27 mouse cellular contexts compared by ENCODE assay signal in genomic region chr14:17894791-17895190, GRCm38 (mm10).
DNase-seq lines count a peak whose midpoint lies in the region; ATAC-seq and TF ChIP-seq lines count a peak whose summit lies in the region.
"Had no signal": no experiment of that assay in that cellular context is flagged by ENCODE, and none has a peak within 500 bp of the region (broad histone marks: within the 10 kb centered on the region; RNA-seq: fewer than 3 reads in every experiment).

No protein-coding gene starts in this region.

- DNase-seq in kidney, adult 11 months: peak; percentile 34
- DNase-seq in kidney, postnatal 4 days: no peak
- DNase-seq in kidney, adult 9 months: peak; percentile 32
- peak; percentile 83 for DNase-seq in liver, adult 2 months (ENCODE audit: extremely low read depth, low read depth, low spot score)
- no peak for DNase-seq in liver, embryonic 11.5 days (ENCODE audit: low spot score)
- DNase-seq: adrenal gland, adult 2 months; cerebellum, adult 11-12 months; cerebellum, adult 8-10 months; cerebellum, postnatal 10 days; cerebellum, postnatal 36 days; embryo, embryonic 11 days; gastrocnemius, postnatal 25 days; heart, adult 18-20 months; heart, postnatal 10 days; heart, postnatal 36 days had no signal

- peaks cover 5% of the 10 kb centered on the region; the same call in 1 of the 2 replicates for H3K79me2 ChIP-seq in liver, adult 2 months (ENCODE audit: control insufficient read depth, insufficient read depth, low read length)

- no peaks in the 10 kb centered on the region for H3K4me1 ChIP-seq in kidney, embryonic 16.5 days (ENCODE audit: insufficient read depth, low read length)
- peaks cover 14% of the 10 kb centered on the region for H3K4me1 ChIP-seq in liver, adult 2 months (ENCODE audit: control insufficient read depth, insufficient read depth, low read length)
- H3K4me1 ChIP-seq in liver, embryonic 11.5 days (replicated peaks; ENCODE audit: control insufficient read depth, insufficient read depth, low read length): no peaks in the 10 kb centered on the region
- H3K4me1 ChIP-seq: embryonic facial prominence, embryonic 10.5 days; embryonic facial prominence, embryonic 13.5 days; forebrain, embryonic 12.5 days; forebrain, embryonic 15.5 days; heart, embryonic 12.5 days; heart, embryonic 15.5 days; hindbrain, embryonic 13.5 days had no signal

- no peak overlapping the region for H3K27ac ChIP-seq in kidney, embryonic 16.5 days (ENCODE audit: low read length)
- no peak overlapping the region for H3K27ac ChIP-seq in liver, adult 2 months (replicated peaks; ENCODE audit: insufficient read depth, low read depth, low read length)
- no peak overlapping the region for H3K27ac ChIP-seq in liver, embryonic 11.5 days (ENCODE audit: low read depth, low read length)
- H3K27ac ChIP-seq: embryonic facial prominence, embryonic 10.5 days; embryonic facial prominence, embryonic 13.5 days; forebrain, embryonic 12.5 days; forebrain, embryonic 15.5 days; heart, embryonic 15.5 days; hindbrain, embryonic 10.5 days; hindbrain, embryonic 13.5 days had no signal

- H3K27me3 ChIP-seq in kidney, embryonic 16.5 days (ENCODE audit: insufficient read depth, low read length): no peaks in the 10 kb centered on the region
- no peaks in the 10 kb centered on the region for H3K27me3 ChIP-seq in liver, adult 2 months (ENCODE audit: control insufficient read depth, insufficient read depth, low read length)
- H3K27me3 ChIP-seq in liver, embryonic 11.5 days (replicated peaks; ENCODE audit: control insufficient read depth, insufficient read depth, low read length): no peaks in the 10 kb centered on the region
- H3K27me3 ChIP-seq: embryonic facial prominence, embryonic 13.5 days; forebrain, embryonic 12.5 days; forebrain, embryonic 15.5 days; heart, embryonic 12.5 days; heart, embryonic 15.5 days; hindbrain, embryonic 13.5 days had no signal

- no peak overlapping the region for H3K9ac ChIP-seq in kidney, embryonic 16.5 days (replicated peaks; ENCODE audit: low read length)
- H3K9ac ChIP-seq in liver, adult 2 months (ENCODE audit: low read depth, low read length): no peak overlapping the region
- no peak overlapping the region for H3K9ac ChIP-seq in liver, embryonic 11.5 days (ENCODE audit: low read depth, low read length)
- H3K9ac ChIP-seq: embryonic facial prominence, embryonic 13.5 days; forebrain, embryonic 12.5 days; forebrain, embryonic 15.5 days; heart, embryonic 12.5 days; heart, embryonic 15.5 days; hindbrain, embryonic 13.5 days had no signal

- ATAC-seq in kidney, embryonic 16.5 days (ENCODE audit: low FRiP score, low TSS enrichment): no peak
- no peak for ATAC-seq in liver, embryonic 11.5 days (replicated peaks; ENCODE audit: low FRiP score)
- ATAC-seq: CD4-positive, CD25-positive, alpha-beta regulatory T cell, adult 4 months; forebrain, embryonic 15.5 days; hindbrain, embryonic 16.5 days had no signal

- WGBS in kidney, embryonic 16.5 days: 88% methylated on average over 1 of the region's 1 CpGs
- WGBS in liver, adult 2 months: 17% methylated on average over 1 of the region's 1 CpGs
- 69% methylated on average over 1 of the region's 1 CpGs for WGBS in liver, embryonic 11.5 days

- no peak for TF ChIP-seq POLR2A in liver, adult 2 months (IDR thresholded peaks at IDR 0.05; ENCODE audit: extremely low read depth, insufficient read depth, low read length)

- no peaks in the 10 kb centered on the region for H3K9me3 ChIP-seq in kidney, embryonic 16.5 days (ENCODE audit: low read length)
- no peaks in the 10 kb centered on the region for H3K9me3 ChIP-seq in liver, embryonic 11.5 days (ENCODE audit: control insufficient read depth, low read length)
- H3K9me3 ChIP-seq: embryonic facial prominence, embryonic 10.5 days; embryonic facial prominence, embryonic 13.5 days; forebrain, embryonic 12.5 days; forebrain, embryonic 15.5 days; heart, embryonic 12.5 days; heart, embryonic 15.5 days; hindbrain, embryonic 10.5 days; hindbrain, embryonic 13.5 days had no signal

- no peak for TF ChIP-seq CTCF in liver, adult 2 months (IDR thresholded peaks at IDR 0.05; ENCODE audit: low read depth, low read length)

- H3K36me3 ChIP-seq in kidney, embryonic 16.5 days (ENCODE audit: insufficient read depth, low read length): no peaks in the 10 kb centered on the region
- no peaks in the 10 kb centered on the region for H3K36me3 ChIP-seq in liver, adult 2 months (ENCODE audit: control insufficient read depth, insufficient read depth, low read length)
- no peaks in the 10 kb centered on the region for H3K36me3 ChIP-seq in liver, embryonic 11.5 days (ENCODE audit: control insufficient read depth, insufficient read depth, low read length)
- H3K36me3 ChIP-seq: embryonic facial prominence, embryonic 10.5 days; embryonic facial prominence, embryonic 13.5 days; forebrain, embryonic 12.5 days; forebrain, embryonic 15.5 days; heart, embryonic 12.5 days; heart, embryonic 15.5 days; hindbrain, embryonic 10.5 days; hindbrain, embryonic 13.5 days had no signal

- H3K4me2 ChIP-seq in kidney, embryonic 16.5 days (replicated peaks; ENCODE audit: low read depth, low read length): no peak overlapping the region
- no peak overlapping the region for H3K4me2 ChIP-seq in liver, embryonic 11.5 days
- H3K4me2 ChIP-seq: embryonic facial prominence, embryonic 13.5 days; forebrain, embryonic 12.5 days; forebrain, embryonic 15.5 days; heart, embryonic 12.5 days; heart, embryonic 15.5 days; hindbrain, embryonic 13.5 days had no signal

- no peak overlapping the region for H3K4me3 ChIP-seq in kidney, embryonic 16.5 days (ENCODE audit: low read length)
- H3K4me3 ChIP-seq in liver, adult 2 months (ENCODE audit: insufficient read depth, low read depth, low read length): no peak overlapping the region
- no peak overlapping the region for H3K4me3 ChIP-seq in liver, embryonic 11.5 days (ENCODE audit: low read depth, low read length)
- H3K4me3 ChIP-seq: embryonic facial prominence, embryonic 10.5 days; embryonic facial prominence, embryonic 13.5 days; erythroblast, embryonic 14.5 days; forebrain, embryonic 12.5 days; forebrain, embryonic 15.5 days; heart, embryonic 12.5 days; heart, embryonic 15.5 days; hindbrain, embryonic 10.5 days; hindbrain, embryonic 13.5 days had no signal

Comparison
In these comparisons a context has a peak if more than half of its experiments do, and no peak if none do; other contexts are left out.
1. DNase-seq: peak in kidney, adult 11 months (single experiment), kidney, adult 9 months (single experiment) and liver, adult 2 months (single experiment); none in kidney, postnatal 4 days (0 of 2) and liver, embryonic 11.5 days (single experiment).